Mouse (Mus musculus): ENCODE data around the gene Shisa2.

DNA sequence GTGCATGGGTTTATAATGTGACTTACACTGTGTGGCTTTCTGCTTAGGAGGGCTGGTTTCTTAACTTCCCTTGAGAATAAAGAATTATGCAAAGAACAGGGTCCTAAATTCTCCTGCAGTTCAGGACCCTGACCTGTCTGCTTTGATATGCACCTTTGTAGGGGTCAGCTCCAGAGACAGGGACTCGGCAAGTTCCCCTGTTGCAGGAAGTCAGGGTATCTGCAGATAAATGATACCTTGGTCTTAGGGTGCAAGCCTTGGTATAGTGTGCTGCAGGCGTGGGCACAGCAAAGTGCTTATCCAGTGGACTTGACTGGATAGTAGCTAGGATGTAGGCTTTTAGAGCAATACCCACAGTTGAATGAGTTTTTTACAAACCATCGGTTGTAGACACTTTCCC, 19.8 kb downstream of the Shisa2 start:
- TF ChIP-seq POLR2A (IDR thresholded peaks at IDR 0.05; ENCODE audit: low read depth, low read length) (no peak), CTCF (conservative IDR thresholded peaks at IDR 0.05; ENCODE audit: insufficient read depth, insufficient read length, low read depth, low read length) (no peak)

All from kidney, adult 2 months (tissue).